Mouse (Mus musculus) small intestine, adult 2 months (tissue): ENCODE data around the gene Ppm1m. TPM values are rescaled to one million over a fixed set of nuclear protein-coding genes. Genes with fewer than 3 reads are reported as not detected.

Experiments used
- H3K27ac ChIP-seq: fragments of 200-500 bp; 2 replicates; pipeline ENCODE4 v1.5.1; 2012; ENCODE audit warnings: low read depth, low read length, control low read depth, inconsistent platforms; ENCODE audit not compliant: insufficient read depth
- H3K27me3 ChIP-seq: fragments of 200-500 bp; 2 replicates; pipeline ENCODE4 v1.6.1; 2012; ENCODE audit warnings: mild to moderate bottlenecking, moderate library complexity, low read length, inconsistent platforms; ENCODE audit not compliant: control insufficient read depth, insufficient read depth
- H3K36me3 ChIP-seq: fragments of 200-500 bp; 2 replicates; pipeline ENCODE4 v1.6.1; 2012; ENCODE audit warnings: mild to moderate bottlenecking, low read length, control low read depth, inconsistent platforms; ENCODE audit not compliant: control insufficient read depth, insufficient read depth
- H3K4me1 ChIP-seq: fragments of 200-500 bp; 2 replicates; pipeline ENCODE4 v1.6.1; 2012; ENCODE audit warnings: low read length, inconsistent platforms, mixed read lengths; ENCODE audit not compliant: control insufficient read depth, insufficient read depth, insufficient read length
- H3K4me3 ChIP-seq: fragments of 200-500 bp; 2 replicates; pipeline ENCODE4 v1.5.1; 2012; ENCODE audit warnings: low read depth, mild to moderate bottlenecking, control low read depth, inconsistent platforms, low read length, moderate library complexity
- CTCF ChIP-seq: fragments of 200-500 bp; IDR thresholded peaks from 2 replicates; pipeline ENCODE4 v1.5.1; 2012; ENCODE audit warnings: low read depth, mild to moderate bottlenecking, control low read depth, inconsistent platforms, low read length, moderate library complexity, mixed read lengths; ENCODE audit not compliant: insufficient replicate concordance, insufficient read length; ENCODE audit errors: extremely low read depth
- POLR2A ChIP-seq: fragments of 200-500 bp; IDR thresholded peaks from 2 replicates; pipeline ENCODE4 v1.6.1; 2012; ENCODE audit warnings: low read depth, mild to moderate bottlenecking, control low read depth, inconsistent platforms, low read length, moderate library complexity
- WGBS: fragments of 180-500 bp; shearing (Covaris S2); methylation state at CpG from one replicate; pipeline ENCODE4 v1.1.7; 2018; 5-methylcytosine and 5-hydroxymethylcytosine counted together
- polyA plus RNA-seq: library from polyadenylated mRNA; depleted of rRNA; stranded (reverse); fragments of >200 nt; gene quantifications from 2 replicates; pipeline ENCODE4 v1.2.3, GENCODE M21; 2012

Ppm1m gene
- polyA plus RNA-seq, 1 experiment, result 14.9 TPM

GRCm38 (mm10) chr9:106236156-106236817, 36.7 kb upstream of the Ppm1m start:
- Histone ChIP-seq H3K27ac (no peak overlapping the region), H3K27me3 (no peaks in the 10 kb centered on the region), H3K36me3 (peaks cover 82% of the 10 kb centered on the region), H3K4me1 (no peaks in the 10 kb centered on the region), H3K4me3 (no peak overlapping the region)
- 88% methylated on average over 23 of the region's 23 CpGs for WGBS
- TF ChIP-seq POLR2A (no peak), CTCF (no peak)

- 91% methylated on average over 23 of the region's 23 CpGs for WGBS
Measured at GRCm38 (mm10) chr9:106235194-106235830, 35.8 kb upstream of the Ppm1m start.

GRCm38 (mm10) chr9:106233953-106234352, 34.4 kb upstream of the Ppm1m start:
- 85% methylated on average over 6 of the region's 6 CpGs for WGBS
- Histone ChIP-seq H3K27me3 (no peaks in the 10 kb centered on the region), H3K4me3 (no peak overlapping the region), H3K27ac (no peak overlapping the region), H3K4me1 (no peaks in the 10 kb centered on the region), H3K36me3 (peaks cover 61% of the 10 kb centered on the region)
- TF ChIP-seq POLR2A (no peak), CTCF (no peak)

More at GRCm38 (mm10) chr9:106235194-106235830, 35.8 kb upstream of the Ppm1m start:
- Histone ChIP-seq H3K4me3 (no peak overlapping the region), H3K36me3 (peaks cover 74% of the 10 kb centered on the region), H3K4me1 (no peaks in the 10 kb centered on the region), H3K27ac (no peak overlapping the region), H3K27me3 (no peaks in the 10 kb centered on the region)
- TF ChIP-seq CTCF, result no peak

DNA sequence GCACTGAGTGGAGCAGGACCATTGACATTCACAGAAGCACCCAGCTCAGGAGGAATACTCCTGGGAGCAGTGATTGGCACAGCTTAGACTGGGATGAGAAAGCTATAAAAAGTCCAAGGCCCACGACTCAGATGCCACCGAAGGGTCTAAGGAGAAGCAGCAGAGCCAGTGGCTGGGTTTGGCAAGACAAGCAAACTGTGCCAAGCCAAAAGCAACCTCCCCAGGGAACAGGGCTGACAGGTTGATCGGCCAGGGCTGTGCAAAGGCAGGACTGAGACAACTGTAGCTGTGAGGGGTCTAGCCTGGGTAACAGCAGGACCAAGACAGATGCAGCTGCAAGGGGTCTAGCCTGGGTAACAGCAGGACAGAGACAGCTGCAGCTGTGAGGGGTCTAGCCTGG, 33.4 kb upstream of the Ppm1m start:
- no peaks in the 10 kb centered on the region for H3K27me3 ChIP-seq
- H3K4me3 ChIP-seq, result no peak overlapping the region
- no peaks in the 10 kb centered on the region for H3K4me1 ChIP-seq
- peaks cover 52% of the 10 kb centered on the region for H3K36me3 ChIP-seq
- TF ChIP-seq POLR2A (no peak), CTCF (no peak)
- 89% methylated on average over 3 of the region's 3 CpGs for WGBS
- H3K27ac ChIP-seq, result no peak overlapping the region

DNA sequence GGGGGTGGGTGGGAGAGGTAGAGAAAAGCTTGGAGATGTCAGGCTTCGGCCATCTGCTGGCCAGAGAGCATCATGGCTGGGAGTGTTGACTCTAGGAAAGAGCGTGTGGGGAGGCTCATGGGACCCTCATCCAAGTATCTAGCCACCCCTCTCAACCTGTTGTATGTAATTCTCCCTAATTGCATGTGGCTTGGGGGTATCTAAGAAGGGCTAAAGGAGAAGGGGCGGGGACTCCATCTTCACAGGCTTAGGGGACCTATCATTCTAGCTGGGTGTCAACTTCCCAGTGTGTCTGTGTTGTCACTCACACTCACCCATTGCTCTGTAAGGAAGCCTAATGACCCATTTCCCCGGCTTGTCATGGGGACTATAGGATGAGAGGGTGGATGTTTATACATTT, 32.3 kb upstream of the Ppm1m start:
- Histone ChIP-seq H3K27me3 (no peaks in the 10 kb centered on the region), H3K4me1 (no peaks in the 10 kb centered on the region), H3K27ac (no peak overlapping the region), H3K36me3 (peaks cover 41% of the 10 kb centered on the region), H3K4me3 (no peak overlapping the region)
- no peak for TF ChIP-seq POLR2A
- no peak for TF ChIP-seq CTCF
- 86% methylated on average over 4 of the region's 4 CpGs for WGBS

DNA sequence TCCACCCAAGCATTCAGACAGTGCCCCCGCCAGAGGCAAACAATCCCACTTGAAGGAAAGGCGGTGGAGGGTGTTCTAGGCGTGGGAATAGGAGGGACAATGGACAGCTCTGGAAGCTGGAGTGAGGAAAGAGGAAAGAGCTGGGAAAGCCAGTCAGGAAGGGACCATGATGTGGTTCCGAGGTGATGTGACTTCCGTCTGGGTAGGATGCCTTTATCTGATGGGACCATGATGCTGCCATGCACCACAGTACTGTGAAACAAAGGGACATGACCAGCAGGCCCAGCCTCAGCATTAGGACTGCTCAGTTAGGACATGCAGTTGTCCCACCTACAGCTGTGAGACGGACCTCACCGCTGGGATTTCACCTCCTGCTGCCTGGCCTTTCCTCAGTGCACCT, 31.7 kb upstream of the Ppm1m start:
- TF ChIP-seq POLR2A (no peak), CTCF (no peak)
- Histone ChIP-seq H3K36me3 (peaks cover 36% of the 10 kb centered on the region), H3K4me3 (no peak overlapping the region), H3K4me1 (peaks cover 2% of the 10 kb centered on the region), H3K27ac (no peak overlapping the region), H3K27me3 (no peaks in the 10 kb centered on the region)
- WGBS, result 78% methylated on average over 7 of the region's 7 CpGs

- H3K4me3 ChIP-seq, result no peak overlapping the region
- 45% methylated on average over 3 of the region's 3 CpGs for WGBS
- peaks cover 7% of the 10 kb centered on the region for H3K4me1 ChIP-seq
- H3K27me3 ChIP-seq, result no peaks in the 10 kb centered on the region
- H3K27ac ChIP-seq, result peak overlapping the region; percentile 62
- TF ChIP-seq CTCF (peak; percentile 42; the same call in 1 of the 2 replicates), POLR2A (no peak)
- peaks cover 31% of the 10 kb centered on the region for H3K36me3 ChIP-seq
Measured at GRCm38 (mm10) chr9:106230734-106231106, 31.2 kb upstream of the Ppm1m start.
